Mouse (Mus musculus): ENCODE results near the gene Rac3.

Rac3 gene

DNA sequence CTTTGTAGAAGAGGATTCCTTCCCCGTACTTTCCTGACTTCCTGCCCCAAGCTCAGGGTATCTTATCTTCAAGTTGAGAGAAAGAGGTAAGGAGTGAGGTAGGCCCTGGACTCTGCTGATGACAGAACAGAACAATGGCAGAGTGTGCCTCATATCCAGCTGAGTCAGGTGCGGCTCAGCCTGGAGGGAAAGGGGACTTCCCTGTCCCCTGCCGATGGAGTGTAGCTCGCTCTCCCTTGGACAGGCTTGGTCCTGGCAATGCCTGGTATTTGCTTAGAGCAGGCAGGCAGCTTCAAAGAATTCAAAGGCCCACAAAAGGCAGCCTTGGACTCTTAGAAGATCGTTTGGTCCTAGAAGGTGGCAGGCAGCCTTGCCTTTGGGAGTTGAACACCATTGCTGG lies 15.2 kb upstream of the Rac3 start:
- DNase-seq: no peak

DNA sequence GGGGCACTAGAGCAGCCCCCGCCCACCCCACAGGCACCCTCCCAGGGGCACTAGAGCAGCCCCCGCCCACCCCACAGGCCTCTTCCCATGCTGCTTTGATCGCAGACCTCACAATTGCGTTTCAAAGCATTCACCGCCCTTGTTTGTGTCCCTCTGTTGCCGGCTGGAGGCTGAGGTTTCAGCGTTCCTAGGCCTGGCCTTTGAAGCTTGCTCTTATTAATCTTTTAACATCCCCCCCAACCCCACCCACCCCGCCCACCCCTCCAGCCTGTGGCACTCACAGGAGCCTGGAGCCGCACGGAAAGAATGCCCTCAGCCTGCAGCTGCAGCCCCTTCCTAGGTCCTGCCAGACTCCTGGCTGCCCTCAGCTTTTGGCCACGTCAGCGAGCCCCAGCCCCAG lies 14.0 kb upstream of the Rac3 start:
- no peak for DNase-seq

DNA sequence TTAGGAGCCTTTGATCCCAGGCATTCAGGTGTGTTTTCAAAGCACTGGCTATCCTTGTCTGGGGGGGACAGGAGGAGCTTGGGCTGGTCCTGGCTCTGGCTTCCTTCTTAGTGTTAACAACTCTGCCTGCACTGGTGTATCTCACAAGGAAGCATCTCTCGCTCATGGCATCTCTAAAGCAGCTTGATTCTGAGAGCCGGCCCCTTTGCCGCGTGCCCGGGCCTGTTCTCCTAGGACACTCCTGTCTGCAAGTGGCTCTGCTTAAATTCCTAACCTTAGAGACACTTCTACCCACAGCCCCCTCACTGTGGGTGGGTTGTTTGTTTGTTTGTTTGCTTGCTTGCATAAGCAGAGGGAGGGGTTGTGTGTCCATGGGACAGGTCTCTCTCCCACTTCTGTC lies 13.3 kb upstream of the Rac3 start:
- DNase-seq: no peak

DNA sequence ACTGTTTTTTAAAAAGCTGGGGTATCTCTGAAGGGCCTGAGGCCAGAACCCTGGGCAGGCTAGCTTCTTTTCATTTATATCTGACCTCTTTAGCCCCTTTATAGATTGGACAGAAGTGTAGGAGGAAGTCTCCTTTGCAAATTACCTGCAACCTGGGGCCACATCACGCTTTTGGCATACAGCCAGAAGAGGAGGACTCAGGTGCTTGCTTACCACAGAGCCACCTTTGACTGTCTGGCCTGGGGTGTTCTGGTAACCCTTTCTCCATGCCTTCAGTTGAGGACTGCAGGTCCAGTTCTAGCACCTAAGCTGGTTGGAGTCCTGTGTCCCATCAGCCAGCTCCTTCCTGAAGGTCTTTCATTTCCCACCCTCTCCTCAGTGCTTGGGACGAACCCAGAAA lies 11.7 kb upstream of the Rac3 start:
- no peak for DNase-seq

DNA sequence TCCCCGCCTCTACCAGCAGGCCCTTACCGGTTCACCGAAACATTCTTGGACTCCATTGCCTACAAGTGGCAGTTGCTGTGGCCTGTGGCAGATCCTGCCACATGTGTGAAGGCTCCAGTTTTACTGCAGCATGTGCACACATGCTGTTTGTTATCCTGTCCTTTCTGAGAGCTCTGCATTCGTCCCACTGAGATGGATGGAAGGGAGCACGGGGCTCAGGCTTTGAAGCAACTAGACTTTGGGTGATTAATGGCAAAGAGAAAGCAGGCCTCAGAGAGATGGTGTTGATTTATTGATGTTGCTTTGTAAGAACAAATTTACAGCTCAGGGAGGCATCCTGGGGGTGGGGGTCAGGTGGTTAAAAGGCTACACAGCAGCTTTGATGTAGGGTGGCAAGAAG lies 10.6 kb upstream of the Rac3 start:
- no peak for DNase-seq

DNA sequence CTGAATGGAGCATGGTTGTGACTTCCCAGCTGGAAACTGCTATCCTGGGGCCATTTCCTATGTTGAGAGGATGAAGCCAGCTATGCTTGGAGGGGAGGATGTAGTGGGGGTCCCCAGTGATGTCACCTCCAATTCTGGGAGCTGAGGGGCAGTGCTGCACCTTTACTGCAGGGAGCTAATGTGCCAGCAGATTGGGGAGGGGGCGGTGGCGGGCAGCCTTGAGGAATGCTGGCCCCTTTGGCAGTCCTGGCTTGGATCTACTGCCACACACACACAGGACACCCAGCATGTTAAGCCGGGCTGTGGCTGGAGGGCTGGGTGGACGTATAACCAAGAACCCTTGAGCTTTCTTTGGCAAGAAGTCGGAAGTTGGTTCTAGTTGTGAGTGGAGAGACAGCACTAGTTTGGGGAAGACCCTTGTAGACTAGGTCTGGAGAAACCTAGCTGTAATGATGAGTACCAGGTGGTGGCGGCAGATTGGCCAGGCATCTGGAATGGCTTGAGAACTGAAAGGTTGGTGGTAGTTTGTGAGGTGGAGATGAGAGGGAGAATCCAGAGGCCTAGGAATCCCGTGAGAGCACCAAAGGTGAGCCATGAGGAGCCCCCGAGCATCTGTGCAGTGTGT lies 9.2 kb upstream of the Rac3 start:
- no peak for DNase-seq

DNA sequence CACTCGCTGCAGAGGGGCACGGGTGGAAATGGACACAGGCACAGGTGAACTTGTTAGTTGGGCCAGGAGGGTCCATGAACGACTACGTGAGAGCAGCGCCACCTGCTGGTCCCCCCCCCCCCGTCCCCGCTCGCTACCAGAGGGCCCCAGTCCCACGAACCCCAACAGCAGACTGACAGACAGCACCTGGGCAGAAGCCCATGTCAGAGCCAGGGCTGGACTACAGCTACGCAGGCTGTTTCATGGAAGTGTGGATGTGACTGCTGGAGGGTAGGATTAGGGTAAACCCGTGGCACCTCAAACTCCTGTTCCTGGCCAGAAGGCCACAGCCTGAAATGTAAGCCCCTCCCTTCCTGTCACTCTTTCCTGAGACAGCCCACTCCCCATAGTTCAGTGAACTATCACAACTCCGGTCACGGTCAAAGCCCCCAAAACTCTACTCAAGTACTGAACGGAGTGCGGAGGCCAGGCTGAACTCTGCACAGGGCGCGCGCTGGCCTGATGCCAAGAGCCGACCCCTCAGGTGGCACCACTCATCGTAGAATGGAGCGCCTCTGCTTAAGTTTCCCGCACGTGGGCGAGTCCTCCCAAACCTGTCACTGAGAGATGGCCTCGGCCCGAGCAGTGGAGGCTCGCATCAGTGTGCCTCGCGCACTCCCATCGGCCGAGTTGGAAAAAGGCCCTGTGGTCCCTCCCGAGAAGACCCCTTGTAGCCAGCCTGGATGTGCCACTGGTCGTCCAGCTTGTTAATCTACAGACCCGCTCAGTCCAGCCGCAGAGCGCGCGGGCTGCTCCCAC lies 8.3 kb upstream of the Rac3 start:
- DNase-seq: peak; percentile 68 to 74

DNA sequence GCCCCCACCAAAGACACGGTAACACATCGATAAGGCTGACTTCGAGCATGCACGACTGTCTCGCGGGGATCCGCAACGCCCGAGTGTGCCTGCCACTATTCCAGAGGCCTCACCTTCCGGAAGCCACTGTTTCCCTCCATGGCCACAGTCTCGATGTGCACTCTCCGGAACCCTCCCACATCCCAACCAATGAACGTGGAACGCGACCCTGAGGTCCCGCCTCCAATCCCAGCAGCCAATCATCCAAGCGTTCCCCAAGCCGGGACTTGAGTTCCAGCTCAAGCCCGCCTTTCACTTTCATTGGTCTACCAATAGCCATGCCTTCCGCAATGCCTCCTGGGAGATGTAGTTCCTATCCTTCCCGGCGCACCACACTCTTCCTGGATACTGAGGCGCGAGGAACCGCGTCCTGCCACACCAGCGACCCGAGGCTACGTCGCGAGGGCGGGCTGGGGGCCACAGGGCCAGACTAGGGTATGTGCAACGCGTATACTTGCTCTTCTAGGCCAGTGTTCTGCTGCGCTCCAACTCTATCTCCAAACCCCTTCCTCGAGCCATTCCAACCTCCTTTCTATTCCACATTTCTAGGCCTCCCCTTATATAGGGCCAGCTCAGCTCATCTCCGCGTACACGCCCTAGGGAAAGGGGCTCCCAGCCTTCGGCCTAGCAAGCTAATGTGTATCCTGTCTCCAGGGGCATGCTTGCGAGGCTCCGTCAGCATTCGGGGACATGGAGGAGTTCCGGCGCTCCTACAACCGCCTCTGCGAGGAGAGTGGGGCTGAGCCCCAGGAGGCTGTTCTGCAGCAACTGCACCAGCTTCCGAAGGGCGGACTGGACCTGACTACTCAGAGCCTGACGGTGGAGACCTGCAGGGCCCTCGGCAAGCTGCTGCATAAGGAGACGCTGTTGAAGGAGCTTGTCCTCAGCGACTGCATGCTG lies 7.4 kb upstream of the Rac3 start, which contains the start of the genes Cenpx and Lrrc45:
Cenpx (minus strand) TSS at position 159 of the 939 bp plus-strand sequence.
Lrrc45 (plus strand) TSS at position 346 of the 939 bp plus-strand sequence.
- peak; percentile 96 to 97 for DNase-seq

DNA sequence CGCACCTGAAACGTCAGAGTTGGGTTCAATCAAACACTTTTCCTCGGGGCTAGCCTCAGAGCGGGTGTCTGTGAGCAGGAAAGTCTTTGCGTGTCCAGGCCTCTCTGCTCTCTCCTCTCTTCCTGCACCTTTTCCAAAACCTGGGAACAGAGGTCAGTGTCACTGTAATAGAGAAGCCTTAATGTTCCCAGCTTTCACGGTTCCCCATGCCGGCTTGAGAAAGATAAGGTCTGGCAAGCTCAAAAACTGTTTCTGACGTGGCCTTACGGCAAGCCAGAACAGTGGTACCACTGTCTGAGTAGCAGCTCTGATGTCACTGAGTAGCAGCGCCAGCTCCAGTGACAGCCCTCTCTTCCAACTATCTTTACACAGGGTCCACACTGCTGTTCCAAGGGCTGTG lies 6.7 kb upstream of the Rac3 start:
- no peak for DNase-seq

DNA sequence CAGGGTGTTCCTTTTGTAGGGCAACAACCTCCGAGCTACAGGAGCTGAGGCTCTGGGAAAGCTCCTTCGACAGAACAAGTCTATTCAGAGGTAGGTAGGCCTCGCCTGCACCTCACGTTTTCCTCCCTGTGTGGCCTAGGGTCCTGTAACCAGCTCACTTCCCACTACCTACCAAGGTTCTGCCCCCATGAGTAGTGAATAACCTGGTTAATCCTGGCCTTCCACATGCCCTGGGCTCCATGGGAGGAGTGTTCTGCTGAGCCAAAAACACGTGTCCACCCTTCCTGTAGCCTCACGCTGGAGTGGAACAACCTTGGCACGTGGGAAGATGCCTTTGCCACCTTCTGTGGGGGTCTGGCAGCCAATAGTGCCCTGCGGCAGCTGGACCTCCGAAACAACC lies 6.1 kb upstream of the Rac3 start:
- no peak for DNase-seq

DNA sequence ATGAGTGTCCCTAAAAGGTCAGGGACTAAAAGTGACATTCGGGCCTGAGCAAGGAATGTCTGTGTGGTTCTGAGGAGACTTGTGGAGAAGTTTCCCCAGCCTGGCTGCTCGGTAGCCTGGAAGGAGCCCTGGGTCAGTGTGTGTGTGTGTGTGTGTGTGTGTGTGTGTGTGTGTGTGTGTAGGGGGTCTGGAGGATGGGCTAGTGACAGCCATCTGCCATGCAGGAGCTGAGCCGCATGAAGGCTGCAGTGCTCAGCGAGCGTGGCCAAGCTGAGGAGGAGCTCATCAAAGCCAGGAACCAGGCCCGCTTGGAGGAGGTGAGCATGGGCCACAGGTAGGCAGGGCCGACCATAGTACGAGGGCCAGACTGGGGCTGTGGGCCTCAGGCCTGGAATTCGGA lies 2.0 kb upstream of the Rac3 start:
- peak in 1 of 2 experiments; percentile 57 for DNase-seq

DNA sequence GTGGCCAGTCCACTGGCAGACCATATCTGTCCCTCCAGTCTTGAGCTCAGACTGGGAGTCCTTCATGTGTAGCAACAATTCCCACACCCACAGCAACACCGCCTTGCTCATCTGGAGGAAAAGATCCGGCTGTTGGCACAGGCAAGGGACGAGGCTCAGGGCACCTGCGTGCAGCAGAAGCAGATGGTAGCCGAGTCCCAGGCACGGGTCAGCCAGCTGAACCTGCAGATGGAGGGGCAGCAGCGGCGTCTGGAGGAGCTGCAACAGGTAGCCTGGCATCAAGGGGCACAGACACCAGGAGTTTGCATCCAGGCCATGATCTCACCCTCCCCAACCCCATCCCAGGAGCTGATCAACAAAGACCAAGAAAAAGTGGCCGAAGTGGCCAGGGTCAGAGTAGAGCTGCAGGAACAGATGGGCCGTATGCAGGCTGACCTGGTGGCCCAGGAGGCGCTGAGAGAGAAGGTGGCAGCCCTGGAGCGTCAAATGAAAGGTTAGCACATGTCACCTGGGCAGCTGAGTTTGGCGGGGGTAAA lies 1.4 kb upstream of the Rac3 start:
- peak in 1 of 2 experiments; percentile 42 for DNase-seq

DNA sequence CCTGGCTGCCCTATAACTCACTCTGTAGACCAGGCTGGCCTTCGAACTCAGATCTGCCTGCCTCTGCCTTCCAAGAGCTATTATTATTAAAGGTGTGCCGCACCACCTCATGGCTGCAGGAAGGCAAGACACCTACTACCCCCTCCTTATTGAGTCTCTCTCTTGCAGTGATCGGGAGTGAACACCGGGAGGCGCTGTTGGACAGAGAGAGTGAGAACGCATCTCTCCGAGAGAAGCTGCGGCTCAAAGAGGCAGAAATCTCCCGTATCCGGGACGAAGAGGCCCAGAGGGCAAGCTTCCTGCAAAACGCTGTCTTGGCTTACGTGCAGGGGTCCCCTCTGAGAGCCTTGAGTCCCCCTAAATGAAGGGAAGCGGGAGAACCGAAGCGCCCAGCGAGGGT lies 820 bp upstream of the Rac3 start:
- DNase-seq: peak; percentile 94 to 99

DNA sequence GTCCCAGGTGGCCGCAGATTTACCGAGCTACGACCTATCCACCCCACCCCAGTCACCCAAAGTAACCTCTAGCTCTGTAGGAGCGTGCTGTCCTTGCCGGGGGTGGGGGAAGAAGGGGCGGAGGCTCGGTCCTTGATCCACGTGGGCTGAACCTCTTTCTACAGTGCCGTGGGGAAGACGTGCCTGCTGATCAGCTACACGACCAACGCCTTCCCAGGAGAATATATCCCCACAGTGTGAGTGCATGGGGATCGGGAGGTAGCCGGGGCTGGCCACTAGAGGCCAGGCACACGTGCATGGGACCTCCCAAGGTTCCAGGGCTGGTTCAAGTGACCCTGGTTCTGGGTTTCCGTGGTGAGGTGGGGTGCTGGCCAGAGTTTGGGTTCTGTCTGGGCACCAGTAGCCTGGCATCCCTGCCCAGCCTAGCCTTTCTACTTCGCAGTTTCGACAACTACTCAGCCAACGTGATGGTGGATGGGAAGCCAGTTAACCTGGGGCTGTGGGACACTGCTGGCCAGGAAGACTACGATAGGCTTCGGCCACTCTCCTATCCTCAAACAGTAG lies 879 bp downstream of the Rac3 start:
- DNase-seq: no peak

DNA sequence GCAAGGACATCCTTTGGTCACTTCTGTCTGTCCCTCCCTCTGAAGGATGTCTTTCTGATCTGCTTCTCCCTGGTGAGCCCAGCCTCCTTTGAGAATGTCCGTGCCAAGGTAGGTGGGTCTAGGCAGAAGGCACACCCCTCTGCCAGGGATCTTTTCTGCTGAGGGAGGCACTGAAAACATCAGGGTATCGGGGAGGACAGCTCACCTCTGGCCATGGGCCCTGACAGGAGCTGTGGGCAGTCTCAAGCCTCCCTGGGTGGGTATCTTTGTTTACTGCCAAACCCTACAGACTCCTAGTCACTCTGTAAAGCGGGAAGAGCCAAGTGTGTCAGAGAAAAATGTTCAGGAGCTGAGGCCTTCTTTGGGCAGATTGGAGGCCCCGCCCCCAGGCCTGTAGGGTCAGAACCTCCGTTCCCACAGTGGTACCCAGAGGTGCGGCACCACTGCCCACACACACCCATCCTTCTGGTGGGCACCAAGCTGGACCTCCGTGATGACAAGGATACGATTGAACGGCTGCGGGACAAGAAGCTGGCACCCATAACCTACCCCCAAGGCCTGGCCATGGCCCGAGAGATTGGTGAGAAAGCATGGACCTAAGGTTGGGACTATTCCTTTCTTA lies 1.6 kb downstream of the Rac3 start:
- no peak for DNase-seq

DNA sequence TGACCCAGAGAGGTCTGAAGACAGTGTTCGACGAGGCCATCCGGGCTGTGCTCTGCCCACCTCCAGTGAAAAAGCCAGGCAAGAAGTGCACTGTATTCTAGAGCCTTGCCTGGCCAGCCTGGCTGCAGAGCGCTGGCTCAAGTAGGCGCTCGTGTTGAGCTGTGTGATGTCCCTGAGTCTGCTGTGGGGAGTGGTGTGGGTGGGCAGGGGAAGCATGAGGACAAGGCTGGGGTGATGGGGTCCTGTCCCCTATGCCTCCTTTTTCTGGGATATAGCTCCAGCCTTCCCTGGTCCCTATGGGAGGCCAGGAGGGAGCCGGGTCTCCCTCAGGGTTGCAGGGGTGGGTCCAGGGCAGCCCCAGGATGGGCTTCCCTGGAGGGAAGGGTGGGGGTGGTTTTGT lies 2.2 kb downstream of the Rac3 start:
- no peak for DNase-seq

DNA sequence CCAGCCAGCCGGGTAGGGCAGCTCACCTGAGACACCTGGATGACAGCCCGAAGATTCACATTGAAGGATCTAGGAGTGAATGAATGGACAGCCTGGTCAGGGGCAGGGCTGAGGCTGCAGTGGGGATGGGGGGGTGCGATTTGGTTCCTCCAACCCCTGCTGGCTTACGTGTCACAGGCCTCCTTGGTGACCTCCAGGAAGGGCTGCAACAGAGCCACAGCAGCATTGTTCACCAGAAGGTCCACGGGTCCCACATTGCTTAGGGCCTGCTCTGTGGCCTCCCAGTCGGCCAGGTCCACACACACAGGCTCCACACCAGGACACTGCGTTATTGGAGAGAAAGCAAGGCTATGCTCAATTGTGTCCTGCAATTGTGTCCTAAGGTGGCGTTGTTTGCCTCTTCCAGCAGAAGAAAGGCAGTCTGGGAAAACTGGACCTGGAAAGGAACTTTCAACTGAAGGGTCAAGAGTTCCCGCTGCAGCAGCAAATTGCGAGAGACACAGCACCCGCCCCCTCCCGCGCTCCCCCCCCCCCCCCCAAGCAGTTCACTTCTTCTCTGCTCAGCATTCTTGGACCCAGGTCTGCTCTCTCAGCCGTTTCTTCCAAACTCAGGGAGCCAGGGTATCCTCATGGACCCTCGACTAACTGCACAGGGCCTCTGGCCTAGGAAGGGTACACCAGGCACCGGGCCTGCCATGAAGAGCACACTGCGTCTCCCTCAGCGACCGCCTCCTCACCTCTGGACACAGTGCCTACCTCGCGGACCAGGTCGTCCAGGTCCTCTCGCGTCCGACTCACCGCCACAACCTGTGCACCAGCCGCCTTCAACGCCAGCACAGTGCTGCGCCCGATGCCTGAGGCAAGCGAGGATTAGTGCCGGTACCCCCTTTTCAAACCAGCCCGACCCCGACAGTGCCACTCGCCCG lies 5.2 kb downstream of the Rac3 start:
- no peak for DNase-seq

DNA sequence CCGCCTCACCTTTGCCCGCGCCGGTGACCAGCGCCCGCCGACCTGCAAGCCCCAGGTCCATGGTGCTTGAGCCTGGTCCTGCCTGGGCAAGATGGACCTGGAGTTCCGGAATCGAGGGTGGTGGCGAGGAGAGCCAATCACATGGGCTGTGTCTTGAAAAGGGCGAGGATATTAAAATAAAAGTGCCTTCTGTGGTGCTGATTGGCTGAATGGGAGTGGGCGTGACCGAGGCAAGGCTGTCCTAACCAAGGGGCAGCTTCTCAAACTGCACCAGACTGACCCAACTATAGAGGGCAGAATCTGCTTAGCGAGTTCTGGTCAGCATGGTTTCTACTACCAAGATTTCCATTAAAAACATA lies 5.9 kb downstream of the Rac3 start, which contains the start of gene Dcxr:
Dcxr (minus strand) TSS at position 113 of the 359 bp plus-strand sequence.
- peak; percentile 77 to 83 for DNase-seq

DNA sequence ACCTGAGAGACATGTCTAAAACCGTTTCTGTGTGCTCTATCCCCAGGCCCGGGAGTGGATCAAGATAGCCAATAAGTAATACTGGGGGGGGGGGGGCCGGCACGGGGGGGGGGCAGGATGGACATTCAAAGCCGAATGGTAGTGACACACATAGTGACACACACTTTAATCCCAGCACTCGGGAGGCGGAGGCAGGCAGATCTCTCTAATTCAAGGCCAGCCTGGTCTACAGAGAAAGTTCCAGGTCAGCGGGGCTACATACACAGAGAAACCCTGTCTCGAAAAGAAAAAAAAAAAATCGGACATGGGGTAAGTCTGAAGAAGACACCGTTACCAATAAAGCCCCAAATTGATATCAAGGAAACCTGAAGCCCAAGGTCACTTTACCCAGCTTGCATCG lies 6.3 kb downstream of the Rac3 start:
- DNase-seq: no peak

DNA sequence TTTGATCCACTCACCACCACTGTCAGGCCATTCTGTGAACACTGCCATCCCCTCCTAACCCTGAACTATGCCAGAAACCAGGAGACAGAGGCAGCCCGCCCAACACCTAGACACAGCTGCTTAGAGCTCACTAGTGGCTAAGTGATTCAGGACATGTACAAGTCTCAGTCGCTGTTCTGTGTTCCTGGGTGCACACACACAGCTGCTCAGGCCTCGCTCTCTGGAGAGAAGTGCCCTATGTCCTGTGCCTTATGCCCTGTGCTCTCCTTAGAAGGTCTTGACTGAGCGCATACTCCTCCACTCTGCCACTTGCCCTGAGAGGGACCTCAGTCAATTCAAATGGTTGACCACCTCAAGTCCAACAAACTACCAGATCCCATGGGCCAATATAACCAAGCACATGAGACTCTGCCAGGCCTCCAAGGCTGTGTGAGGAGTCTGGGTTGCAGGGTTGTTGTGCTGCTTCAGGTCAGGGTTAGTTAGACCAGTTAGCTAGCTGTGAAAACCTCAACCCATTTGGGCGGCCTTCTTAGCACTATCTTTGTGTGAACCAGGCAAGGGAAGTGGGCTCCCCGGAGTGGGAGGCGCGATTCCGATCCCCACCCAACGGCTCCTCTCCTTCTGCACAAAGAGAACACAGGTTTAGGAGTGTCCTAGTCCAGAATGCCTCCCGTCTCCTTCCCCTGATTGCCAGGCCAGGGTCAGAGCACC lies 7.4 kb downstream of the Rac3 start:
- no peak for DNase-seq
